In genomic region chr1:153180586-153181289, GRCm38 (mm10) we compare ENCODE assay signal across 9 mouse cellular contexts. TPM values are rescaled to one million over a fixed set of nuclear protein-coding genes. Genes with fewer than 3 reads are reported as not detected.
A peak's percentile ranks its signal among the peaks of the same experiment; 100 is the strongest.
DNase-seq lines count a peak whose midpoint lies in the region; ATAC-seq and TF ChIP-seq lines count a peak whose summit lies in the region.
"Had no signal": no experiment of that assay in that cellular context is flagged by ENCODE, and none has a peak within 500 bp of the region (broad histone marks: within the 10 kb centered on the region; RNA-seq: fewer than 3 reads in every experiment).

No protein-coding gene starts in this region.

- peaks cover 9% of the 10 kb centered on the region for H3K27me3 ChIP-seq in lung, embryonic 14.5 days (ENCODE audit: insufficient read depth, low read length)
- H3K27me3 ChIP-seq in intestine, embryonic 15.5 days (replicated peaks), result no peaks in the 10 kb centered on the region
- peaks cover 8% of the 10 kb centered on the region for H3K27me3 ChIP-seq in kidney, embryonic 14.5 days (ENCODE audit: control insufficient read depth, insufficient read depth, low read length)

- DNase-seq in lung, embryonic 14.5 days, result peak; percentile 69
- DNase-seq in lung, postnatal 14 days, result no peak
- DNase-seq in cerebellum, adult 8-10 months, result peak; percentile 30
- peak; percentile 65 for DNase-seq in right cerebral cortex, postnatal 25 days
- no peak for DNase-seq in kidney, adult 11 months
- DNase-seq in urinary bladder, adult 18-20 months (ENCODE audit: low spot score in 2 of 2), result no peak
- DNase-seq: adrenal gland, adult 8-10 months had no signal

- H3K27ac ChIP-seq in lung, embryonic 14.5 days (ENCODE audit: low read depth), result no peak overlapping the region
- H3K27ac ChIP-seq in intestine, embryonic 15.5 days, result peak overlapping the region; percentile 72
- no peak overlapping the region for H3K27ac ChIP-seq in kidney, embryonic 14.5 days (ENCODE audit: low read depth, low read length)

- H3K4me1 ChIP-seq in lung, embryonic 14.5 days (ENCODE audit: insufficient read depth), result no peaks in the 10 kb centered on the region
- H3K4me1 ChIP-seq in intestine, embryonic 15.5 days (replicated peaks), result peaks cover 3% of the 10 kb centered on the region
- H3K4me1 ChIP-seq in kidney, embryonic 14.5 days (ENCODE audit: control insufficient read depth, insufficient read depth, low read length), result no peaks in the 10 kb centered on the region; the same call in 1 of the 2 replicates

- TF ChIP-seq CTCF in lung, embryonic 14.5 days (IDR thresholded peaks at IDR 0.05; ENCODE audit: low read depth), result no peak

- no peak overlapping the region for H3K4me2 ChIP-seq in lung, embryonic 14.5 days
- H3K4me2 ChIP-seq in intestine, embryonic 15.5 days (replicated peaks), result no peak overlapping the region
- H3K4me2 ChIP-seq in kidney, embryonic 14.5 days (replicated peaks; ENCODE audit: low read depth, low read length), result no peak overlapping the region

- H3K9me3 ChIP-seq in lung, embryonic 14.5 days (ENCODE audit: low read depth, low read length), result no peaks in the 10 kb centered on the region
- H3K9me3 ChIP-seq in intestine, embryonic 15.5 days, result no peaks in the 10 kb centered on the region
- H3K9me3 ChIP-seq in kidney, embryonic 14.5 days (ENCODE audit: control insufficient read depth, low read length), result no peaks in the 10 kb centered on the region

- H3K36me3 ChIP-seq in lung, embryonic 14.5 days (ENCODE audit: insufficient read depth), result no peaks in the 10 kb centered on the region
- no peaks in the 10 kb centered on the region for H3K36me3 ChIP-seq in intestine, embryonic 15.5 days
- no peaks in the 10 kb centered on the region for H3K36me3 ChIP-seq in kidney, embryonic 14.5 days (ENCODE audit: control insufficient read depth, insufficient read depth, low read length)

- no peak overlapping the region for H3K9ac ChIP-seq in lung, embryonic 14.5 days
- no peak overlapping the region for H3K9ac ChIP-seq in intestine, embryonic 15.5 days
- H3K9ac ChIP-seq in kidney, embryonic 14.5 days (ENCODE audit: low read depth, low read length), result no peak overlapping the region

- peak; percentile 57; the same call in 1 of the 2 replicates for ATAC-seq in lung, embryonic 14.5 days (ENCODE audit: insufficient read depth)
- peak; percentile 70 for ATAC-seq in intestine, embryonic 15.5 days
- ATAC-seq in kidney, embryonic 14.5 days (ENCODE audit: low FRiP score, low TSS enrichment), result no peak

- no peak overlapping the region for H3K4me3 ChIP-seq in lung, embryonic 14.5 days (ENCODE audit: low read depth, low read length)
- no peak overlapping the region for H3K4me3 ChIP-seq in intestine, embryonic 15.5 days (replicated peaks)
- no peak overlapping the region for H3K4me3 ChIP-seq in kidney, embryonic 14.5 days (ENCODE audit: low read length)

- 54% methylated on average over 9 of the region's 9 CpGs for WGBS in lung, embryonic 14.5 days
- WGBS in intestine, embryonic 15.5 days, result 51% methylated on average over 9 of the region's 9 CpGs
- 56% methylated on average over 9 of the region's 9 CpGs for WGBS in kidney, embryonic 14.5 days

RNA-seq across cellular contexts. Expression of gene Lamc2, which starts 5.5 kb away (rescaled TPM):
- polyA plus RNA-seq in lung, embryonic 14.5 days (2014; fragmentation: Nextera tagmentation; extraction: Ambion mirVana), result 55.7 and 55.9 TPM in 2 replicates
- polyA plus RNA-seq in intestine, embryonic 15.5 days (2015; fragmentation: Nextera tagmentation; extraction: Ambion mirVana), result 7.2 and 7.3 TPM in 2 replicates
- polyA plus RNA-seq in kidney, embryonic 14.5 days (2014; fragmentation: Nextera tagmentation; extraction: Ambion mirVana), result 24.5 and 44.2 TPM in 2 replicates

Comparison
In these comparisons a context has a peak if more than half of its experiments do, and no peak if none do; other contexts are left out.
1. DNase-seq: peak in lung, embryonic 14.5 days (single experiment), cerebellum, adult 8-10 months (single experiment) and right cerebral cortex, postnatal 25 days (single experiment); none in lung, postnatal 14 days (single experiment), kidney, adult 11 months (single experiment) and urinary bladder, adult 18-20 months (0 of 2).